Mouse (Mus musculus): ENCODE results near the gene Gm4792.

- TF ChIP-seq CTCF (IDR thresholded peaks at IDR 0.05; ENCODE audit: extremely low read depth, insufficient read depth, insufficient read length, insufficient replicate concordance) (no peak), POLR2A (IDR thresholded peaks at IDR 0.05; ENCODE audit: low read depth, low read length) (no peak)
Measured at GRCm38 (mm10) chr10:94275321-94275720, 23.2 kb downstream of the Gm4792 start.
